In genomic region chr2:53030432-53030826, GRCm38 (mm10) we compare ENCODE assay signal across 9 mouse cellular contexts.
DNase-seq lines count a peak whose midpoint lies in the region; ATAC-seq and TF ChIP-seq lines count a peak whose summit lies in the region.
"Had no signal": no experiment of that assay in that cellular context is flagged by ENCODE, and none has a peak within 500 bp of the region (broad histone marks: within the 10 kb centered on the region; RNA-seq: fewer than 3 reads in every experiment).

No protein-coding gene starts in this region.

- H3K36me3 ChIP-seq in heart, embryonic 10.5 days, result no peaks in the 10 kb centered on the region
- H3K36me3 ChIP-seq in lung, embryonic 14.5 days (ENCODE audit: insufficient read depth), result no peaks in the 10 kb centered on the region
- H3K36me3 ChIP-seq in hindbrain, embryonic 14.5 days (replicated peaks; ENCODE audit: control insufficient read depth, insufficient read depth), result no peaks in the 10 kb centered on the region
- no peaks in the 10 kb centered on the region for H3K36me3 ChIP-seq in stomach, embryonic 14.5 days (ENCODE audit: control insufficient read depth, insufficient read depth, low read length)

- peak; percentile 41 for DNase-seq in heart, embryonic 10.5 days (ENCODE audit: low spot score)
- no peak for DNase-seq in heart, postnatal 14 days
- no peak for DNase-seq in lung, embryonic 14.5 days
- DNase-seq in lung, postnatal 36 days, result no peak
- no peak for DNase-seq in hindbrain, embryonic 14.5 days (ENCODE audit: low spot score)
- no peak for DNase-seq in thymus, postnatal 14 days
- DNase-seq in left cerebral cortex, postnatal 14 days (ENCODE audit: low spot score in 2 of 2), result no peak

- no peak for ATAC-seq in lung, embryonic 14.5 days (ENCODE audit: insufficient read depth)
- ATAC-seq in hindbrain, embryonic 14.5 days (ENCODE audit: low FRiP score), result no peak
- ATAC-seq in stomach, embryonic 14.5 days (ENCODE audit: insufficient number of reproducible peaks, insufficient read depth, low FRiP score, low read depth), result no peak

- H3K4me2 ChIP-seq in lung, embryonic 14.5 days, result peak overlapping the region; percentile 31; the same call in 1 of the 2 replicates
- H3K4me2 ChIP-seq in hindbrain, embryonic 14.5 days (replicated peaks), result no peak overlapping the region
- no peak overlapping the region for H3K4me2 ChIP-seq in stomach, embryonic 14.5 days (replicated peaks; ENCODE audit: low read depth, low read length)

- peaks cover 3% of the 10 kb centered on the region; the same call in 1 of the 2 replicates for H3K4me1 ChIP-seq in heart, embryonic 10.5 days
- peaks cover 12% of the 10 kb centered on the region for H3K4me1 ChIP-seq in lung, embryonic 14.5 days (ENCODE audit: insufficient read depth)
- H3K4me1 ChIP-seq in hindbrain, embryonic 14.5 days (replicated peaks; ENCODE audit: control insufficient read depth, insufficient read depth, low read length), result peaks cover 11% of the 10 kb centered on the region; the same call in 1 of the 2 replicates
- peaks cover 4% of the 10 kb centered on the region; the same call in 1 of the 2 replicates for H3K4me1 ChIP-seq in stomach, embryonic 14.5 days (ENCODE audit: control insufficient read depth, insufficient read depth, low read length)

- no peak overlapping the region for H3K27ac ChIP-seq in heart, embryonic 10.5 days
- H3K27ac ChIP-seq in lung, embryonic 14.5 days (ENCODE audit: low read depth), result peak overlapping the region; percentile 95
- H3K27ac ChIP-seq in hindbrain, embryonic 14.5 days, result 0 out of 2 replicates have a peak overlapping the region, but pooled peaks have one; percentile 38
- H3K27ac ChIP-seq in stomach, embryonic 14.5 days (ENCODE audit: low read length), result peak overlapping the region; percentile 68

- TF ChIP-seq CTCF in lung, embryonic 14.5 days (IDR thresholded peaks at IDR 0.05; ENCODE audit: low read depth), result no peak

- H3K9me3 ChIP-seq in heart, embryonic 10.5 days, result no peaks in the 10 kb centered on the region
- H3K9me3 ChIP-seq in lung, embryonic 14.5 days (ENCODE audit: low read depth, low read length), result no peaks in the 10 kb centered on the region
- H3K9me3 ChIP-seq in hindbrain, embryonic 14.5 days (ENCODE audit: control insufficient read depth, low read length), result no peaks in the 10 kb centered on the region
- no peaks in the 10 kb centered on the region for H3K9me3 ChIP-seq in stomach, embryonic 14.5 days (ENCODE audit: control insufficient read depth, low read depth, low read length)

- peak overlapping the region; percentile 16; the same call in 1 of the 2 replicates for H3K9ac ChIP-seq in lung, embryonic 14.5 days
- H3K9ac ChIP-seq in hindbrain, embryonic 14.5 days, result no peak overlapping the region
- H3K9ac ChIP-seq in stomach, embryonic 14.5 days (replicated peaks; ENCODE audit: low read depth, low read length), result no peak overlapping the region

- H3K27me3 ChIP-seq in heart, embryonic 10.5 days (ENCODE audit: insufficient read depth, poor library complexity, severe bottlenecking), result no peaks in the 10 kb centered on the region
- H3K27me3 ChIP-seq in lung, embryonic 14.5 days (ENCODE audit: insufficient read depth, low read length), result no peaks in the 10 kb centered on the region
- H3K27me3 ChIP-seq in hindbrain, embryonic 14.5 days (ENCODE audit: control insufficient read depth, insufficient read depth, low read length), result no peaks in the 10 kb centered on the region
- no peaks in the 10 kb centered on the region for H3K27me3 ChIP-seq in stomach, embryonic 14.5 days (ENCODE audit: control insufficient read depth, insufficient read depth, low read length)

- H3K4me3 ChIP-seq in heart, embryonic 10.5 days, result no peak overlapping the region
- H3K4me3 ChIP-seq in lung, embryonic 14.5 days (ENCODE audit: low read depth, low read length), result no peak overlapping the region
- H3K4me3 ChIP-seq in hindbrain, embryonic 14.5 days (replicated peaks; ENCODE audit: low read length), result no peak overlapping the region
- H3K4me3 ChIP-seq in stomach, embryonic 14.5 days (ENCODE audit: low read depth, low read length), result no peak overlapping the region
- H3K4me3 ChIP-seq: erythroblast, embryonic 14.5 days had no signal

- WGBS in heart, embryonic 10.5 days, result 75% methylated on average over 5 of the region's 5 CpGs
- 42% methylated on average over 5 of the region's 5 CpGs for WGBS in lung, embryonic 14.5 days
- 69% methylated on average over 5 of the region's 5 CpGs for WGBS in hindbrain, embryonic 14.5 days
- WGBS in stomach, embryonic 14.5 days, result 52% methylated on average over 5 of the region's 5 CpGs

- intact Hi-C loops in heart, postnatal 14 days (cut with DNase I), result no loop called here
- intact Hi-C loops in left cerebral cortex, postnatal 14 days (cut with DNase I), result no loop called here
